Mouse (Mus musculus) ES-Bruce4 (cell line): ENCODE measurements around the gene Tnfaip8l1. TPM values are rescaled to one million over a fixed set of nuclear protein-coding genes. Genes with fewer than 3 reads are reported as not detected.

Source experiments
- H3K27ac ChIP-seq: 2 replicates; pipeline ENCODE4 v1.5.1; 2012; ENCODE audit warnings: low read length, inconsistent platforms; ENCODE audit not compliant: insufficient read depth
- H3K27me3 ChIP-seq: 2 replicates; pipeline ENCODE4 v1.6.1; 2012; ENCODE audit warnings: mild to moderate bottlenecking, low read length, inconsistent platforms; ENCODE audit not compliant: control insufficient read depth, poor library complexity, insufficient read depth, severe bottlenecking
- H3K36me3 ChIP-seq: 2 replicates; pipeline ENCODE4 v1.6.1; 2012; ENCODE audit warnings: inconsistent platforms, mild to moderate bottlenecking, low read length, moderate library complexity; ENCODE audit not compliant: control insufficient read depth, poor library complexity, insufficient read depth, severe bottlenecking
- H3K4me1 ChIP-seq: one replicate; pipeline ENCODE4 v1.8.1; 2011; ENCODE audit warnings: low read length; ENCODE audit not compliant: control insufficient read depth, insufficient read depth
- H3K4me3 ChIP-seq: 2 replicates; pipeline ENCODE4 v1.5.1; 2011; ENCODE audit warnings: low read depth, mild to moderate bottlenecking, low read length
- H3K9ac ChIP-seq: 2 replicates; pipeline ENCODE4 v1.6.1; 2012; ENCODE audit warnings: low read depth, mild to moderate bottlenecking, inconsistent platforms; ENCODE audit not compliant: poor library complexity, severe bottlenecking
- H3K9me3 ChIP-seq: replicated peaks from 2 replicates; pipeline ENCODE4 v1.6.1; 2012; ENCODE audit warnings: mild to moderate bottlenecking, low read length, inconsistent platforms; ENCODE audit not compliant: control insufficient read depth, poor library complexity, insufficient read depth, severe bottlenecking
- CTCF ChIP-seq: IDR thresholded peaks from one replicate; pipeline ENCODE4 v1.8.1; 2011; ENCODE audit warnings: low read depth, low read length
- EP300 ChIP-seq: IDR thresholded peaks from 2 replicates; pipeline ENCODE4 v1.6.1; 2011; ENCODE audit warnings: low read depth, low read length; ENCODE audit not compliant: insufficient read depth
- POLR2A ChIP-seq: IDR thresholded peaks from one replicate; pipeline ENCODE4 v1.8.1; 2011; ENCODE audit warnings: low read length; ENCODE audit not compliant: insufficient read depth
- polyA plus RNA-seq: library from polyadenylated mRNA; stranded (reverse); fragments of >200 nt; gene quantifications from 2 replicates; pipeline ENCODE4 v1.2.4, GENCODE M21; 2011; ENCODE audit warnings: low read depth; ENCODE audit not compliant: missing spikeins, insufficient read depth, insufficient read length

Tnfaip8l1 gene
- polyA plus RNA-seq, 1 experiment, result 2.5 TPM

- H3K36me3 ChIP-seq, result no peaks in the 10 kb centered on the region
- H3K27ac ChIP-seq, result no peak overlapping the region
- no peak overlapping the region for H3K9ac ChIP-seq
- H3K27me3 ChIP-seq, result no peaks in the 10 kb centered on the region
- H3K4me1 ChIP-seq, result no peaks in the 10 kb centered on the region
- TF ChIP-seq CTCF (no peak), POLR2A (no peak), EP300 (no peak)
- H3K4me3 ChIP-seq, result no peak overlapping the region
- H3K9me3 ChIP-seq, result no peaks in the 10 kb centered on the region
These were observed 25.7 kb upstream of the Tnfaip8l1 start for GRCm38 (mm10) chr17:56136558-56136957.

- no peaks in the 10 kb centered on the region for H3K9me3 ChIP-seq
- H3K9ac ChIP-seq, result no peak overlapping the region
- no peaks in the 10 kb centered on the region for H3K4me1 ChIP-seq
- no peak for TF ChIP-seq CTCF
- TF ChIP-seq POLR2A, result no peak
- no peak for TF ChIP-seq EP300
- peak overlapping the region; percentile 10; the same call in 1 of the 2 replicates for H3K4me3 ChIP-seq
- no peaks in the 10 kb centered on the region for H3K27me3 ChIP-seq
- H3K36me3 ChIP-seq, result no peaks in the 10 kb centered on the region
- no peak overlapping the region for H3K27ac ChIP-seq
These were observed 24.3 kb upstream of the Tnfaip8l1 start for GRCm38 (mm10) chr17:56137839-56138613.

GRCm38 (mm10) chr17:56139355-56139754, 22.9 kb upstream of the Tnfaip8l1 start:
- peak overlapping the region; percentile 25; the same call in 1 of the 2 replicates for H3K9ac ChIP-seq
- no peaks in the 10 kb centered on the region for H3K4me1 ChIP-seq
- no peaks in the 10 kb centered on the region for H3K36me3 ChIP-seq
- H3K27ac ChIP-seq, result no peak overlapping the region
- peak overlapping the region; percentile 75; the same call in 1 of the 2 replicates for H3K4me3 ChIP-seq
- no peak for TF ChIP-seq POLR2A
- no peak for TF ChIP-seq EP300
- TF ChIP-seq CTCF, result no peak
- H3K27me3 ChIP-seq, result no peaks in the 10 kb centered on the region
- H3K9me3 ChIP-seq, result no peaks in the 10 kb centered on the region

DNA sequence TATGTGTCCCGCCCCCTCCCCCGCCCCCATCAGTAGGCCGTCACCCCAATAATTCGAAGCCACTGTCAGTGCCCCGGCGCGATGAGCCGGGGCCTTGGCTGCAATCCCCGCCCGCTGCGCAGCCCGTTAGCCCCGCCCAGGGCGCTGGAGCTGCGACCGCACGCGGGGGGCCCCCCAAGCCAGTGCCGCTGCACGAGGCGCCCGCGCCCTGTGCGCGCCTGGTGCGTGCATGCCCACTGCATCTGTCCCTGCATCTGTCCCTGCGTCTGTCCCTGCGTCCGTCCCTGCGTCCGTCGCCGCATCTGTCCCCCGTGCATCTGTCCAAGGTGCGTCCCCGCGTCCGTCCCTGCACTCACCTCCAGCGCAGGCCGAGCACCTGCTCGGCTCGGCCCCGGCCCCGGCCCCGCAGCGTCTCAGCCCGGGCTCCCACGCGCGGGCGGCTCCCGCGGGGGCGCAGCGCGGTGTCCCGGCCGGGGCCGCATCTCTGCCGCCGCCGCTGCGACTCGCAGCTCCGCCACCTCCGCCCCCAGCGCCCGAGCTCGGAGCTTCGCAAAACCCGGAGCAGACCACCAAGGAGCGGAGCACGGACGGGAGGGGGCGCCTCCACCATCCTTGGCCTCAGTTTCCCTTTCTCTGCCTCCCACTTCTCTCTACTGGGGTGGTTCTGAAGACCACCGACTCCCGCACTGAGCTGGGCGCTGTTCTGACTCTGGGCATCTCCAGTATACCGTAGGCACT, 22.2 kb upstream of the Tnfaip8l1 start, which contains the start of gene Sema6b:
Sema6b (minus strand) TSS at position 486 of the 738 bp plus-strand sequence.
- H3K27ac ChIP-seq, result no peak within 1 kb of the TSS
- TF ChIP-seq CTCF (no peak), POLR2A (no peak), EP300 (no peak)
- no peaks in the 10 kb centered on the region for H3K27me3 ChIP-seq
- no peaks in the 10 kb centered on the region for H3K4me1 ChIP-seq
- H3K36me3 ChIP-seq, result no peaks in the 10 kb centered on the region
- peak within 1 kb of the TSS; percentile 75 for H3K4me3 ChIP-seq
- no peaks in the 10 kb centered on the region for H3K9me3 ChIP-seq
- peak within 1 kb of the TSS; percentile 25; the same call in 1 of the 2 replicates for H3K9ac ChIP-seq

DNA sequence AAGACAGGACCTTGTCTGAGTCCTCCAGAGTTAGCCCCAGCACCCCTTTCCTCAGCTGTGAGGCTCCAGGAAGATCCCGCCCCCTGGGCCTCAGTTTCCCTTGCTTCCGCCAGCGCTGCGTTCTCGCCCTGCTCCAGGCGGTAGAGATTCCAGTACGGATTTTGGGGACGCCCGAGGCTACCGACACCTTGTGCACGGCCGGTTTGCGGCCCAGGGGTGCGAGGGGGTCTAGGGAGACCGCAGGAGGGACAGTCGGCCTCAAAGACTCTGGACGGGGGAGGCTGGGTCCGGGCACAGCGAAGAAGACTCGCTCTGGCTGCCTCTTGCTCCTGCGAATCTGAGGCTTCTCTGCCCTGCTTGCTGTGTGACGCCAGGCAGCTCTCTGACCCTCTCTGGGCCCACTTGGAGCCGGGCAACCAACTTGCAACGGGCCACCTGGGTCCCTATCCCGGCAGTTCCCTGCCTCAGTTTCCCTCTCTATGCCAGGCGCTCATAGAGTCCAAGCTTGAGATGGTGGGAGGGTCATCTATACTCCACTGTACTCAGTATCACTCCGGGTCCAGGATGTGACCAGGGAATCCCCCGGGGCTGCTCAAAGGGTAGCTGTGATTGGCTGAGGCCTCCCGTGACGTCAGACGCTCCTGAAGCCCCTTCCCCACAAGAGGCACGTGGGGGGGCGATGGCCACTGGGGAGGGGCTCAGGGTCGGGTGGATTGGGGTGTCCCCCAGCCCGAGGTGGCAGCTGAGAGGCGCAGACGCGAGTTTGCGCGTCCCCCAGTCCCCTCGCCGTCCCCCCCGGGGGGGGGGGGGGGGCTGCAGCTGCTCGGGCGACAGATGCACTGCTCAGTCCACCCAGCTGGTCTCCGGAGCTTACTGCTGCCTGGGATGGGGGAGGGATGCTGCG, 20.3 kb upstream of the Tnfaip8l1 start:
- Histone ChIP-seq H3K27ac (no peak overlapping the region), H3K27me3 (no peaks in the 10 kb centered on the region), H3K36me3 (no peaks in the 10 kb centered on the region), H3K9me3 (no peaks in the 10 kb centered on the region), H3K4me1 (peaks cover 3% of the 10 kb centered on the region), H3K9ac (peak overlapping the region; percentile 51), H3K4me3 (peak overlapping the region; percentile 76)
- 0 out of 2 replicates have a peak, but pooled peaks have one; percentile 16 for TF ChIP-seq EP300
- no peak for TF ChIP-seq POLR2A
- no peak for TF ChIP-seq CTCF
